Mouse (Mus musculus) embryonic facial prominence, embryonic 13.5 days (tissue): ENCODE results near the gene Zfp800. TPM values are rescaled to one million over a fixed set of nuclear protein-coding genes. Genes with fewer than 3 reads are reported as not detected.

Source experiments
- ATAC-seq: fragments of 200-750 bp; cut with Nextera tagmentation; 2 replicates; pipeline ENCODE4 v1.8.0; 2017; ENCODE audit warnings: low read depth; ENCODE audit not compliant: insufficient number of reproducible peaks, insufficient read depth, low FRiP score, low TSS enrichment
- H3K27ac ChIP-seq: fragments of 300-500 bp; sonication (generic); 2 replicates; pipeline ENCODE4 v1.5.1; 2015; ENCODE audit warnings: moderate library complexity, mild to moderate bottlenecking, inconsistent platforms
- H3K27me3 ChIP-seq: fragments of 300-500 bp; sonication (generic); 2 replicates; pipeline ENCODE4 v1.6.1; 2015; ENCODE audit warnings: mild to moderate bottlenecking, inconsistent platforms
- H3K36me3 ChIP-seq: fragments of 300-500 bp; sonication (generic); 2 replicates; pipeline ENCODE4 v1.6.1; 2015; ENCODE audit warnings: mild to moderate bottlenecking, inconsistent platforms
- H3K4me1 ChIP-seq: fragments of 300-500 bp; sonication (generic); 2 replicates; pipeline ENCODE4 v1.6.1; 2015; ENCODE audit warnings: inconsistent platforms
- H3K4me2 ChIP-seq: fragments of 300-500 bp; sonication (generic); 2 replicates; pipeline ENCODE4 v1.6.1; 2015; ENCODE audit warnings: moderate library complexity, mild to moderate bottlenecking, inconsistent platforms
- H3K4me3 ChIP-seq: fragments of 300-500 bp; sonication (generic); 2 replicates; pipeline ENCODE4 v1.5.1; 2015; ENCODE audit warnings: mild to moderate bottlenecking, inconsistent platforms
- H3K9ac ChIP-seq: fragments of 300-500 bp; sonication (generic); 2 replicates; pipeline ENCODE4 v1.6.1; 2015; ENCODE audit warnings: mild to moderate bottlenecking, inconsistent platforms
- H3K9me3 ChIP-seq: fragments of 300-500 bp; sonication (generic); 2 replicates; pipeline ENCODE4 v1.6.1; 2016; ENCODE audit warnings: inconsistent platforms
- WGBS: fragments of 180-500 bp; shearing (Covaris S2); methylation state at CpG from one replicate; pipeline ENCODE4 v1.1.7; 2015; ENCODE audit warnings: mixed read lengths; 5-methylcytosine and 5-hydroxymethylcytosine counted together
- polyA plus RNA-seq: library from polyadenylated mRNA; unstranded; fragments of >200 nt; fragmentation: Nextera tagmentation; extraction: Ambion mirVana; gene quantifications from 2 replicates; pipeline ENCODE4 v1.2.1, GENCODE M21; 2015

The Zfp800 gene
- polyA plus RNA-seq, 1 experiment from 2014 or later, result 20.4 TPM

DNA sequence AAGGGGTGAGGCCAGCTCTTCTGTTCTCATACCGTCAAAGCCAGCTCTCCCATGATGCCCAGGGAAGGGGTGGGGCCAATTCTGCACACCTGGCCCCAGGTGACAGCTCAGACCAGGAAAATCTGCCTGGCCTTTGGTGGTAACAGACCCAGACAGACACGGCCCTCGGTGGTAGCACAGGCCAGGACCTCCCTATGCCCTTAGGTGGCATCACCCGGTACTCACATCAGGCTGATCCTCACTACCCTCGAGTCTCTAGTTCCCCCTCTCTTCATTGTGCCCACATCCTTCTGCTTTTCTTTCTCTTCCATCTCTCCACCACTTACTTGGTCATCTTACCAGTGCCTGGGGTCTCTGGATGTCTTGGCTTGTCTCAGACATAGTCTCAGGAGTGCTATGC is 64.1 kb downstream of the Zfp800 start:
- no peak overlapping the region for H3K4me3 ChIP-seq
- H3K36me3 ChIP-seq, result no peaks in the 10 kb centered on the region

DNA sequence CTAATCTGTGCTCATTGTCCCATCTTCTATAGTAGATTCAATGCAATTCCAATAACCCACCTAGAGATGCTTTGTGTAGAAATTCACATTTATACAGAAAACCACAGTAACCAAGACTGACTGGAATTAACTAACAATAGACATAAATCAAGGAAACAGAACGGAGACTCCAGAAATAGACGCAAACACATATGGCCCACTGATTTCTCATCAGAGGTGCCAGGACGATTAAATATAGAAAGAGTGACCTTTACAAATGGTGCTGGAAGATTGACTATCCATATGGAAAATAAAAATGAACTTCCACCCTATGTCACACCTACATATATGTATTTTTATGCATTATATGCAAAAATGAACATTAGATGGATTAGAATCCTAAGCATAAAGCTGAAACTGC is 65.3 kb downstream of the Zfp800 start:
- Histone ChIP-seq H3K9ac (no peak overlapping the region), H3K27me3 (no peaks in the 10 kb centered on the region), H3K4me1 (no peaks in the 10 kb centered on the region), H3K4me2 (no peak overlapping the region), H3K4me3 (no peak overlapping the region), H3K27ac (no peak overlapping the region), H3K36me3 (no peaks in the 10 kb centered on the region), H3K9me3 (no peaks in the 10 kb centered on the region)
- no peak for ATAC-seq
- WGBS, result 92% methylated on average over 3 of the region's 3 CpGs

More for the DNA sequence above, 64.1 kb downstream of the Zfp800 start:
- no peaks in the 10 kb centered on the region for H3K27me3 ChIP-seq
- no peaks in the 10 kb centered on the region for H3K4me1 ChIP-seq
- no peak overlapping the region for H3K27ac ChIP-seq
- 73% methylated on average over 5 of the region's 5 CpGs for whole genome bisulfite sequencing
- no peak overlapping the region for H3K4me2 ChIP-seq
- H3K9ac ChIP-seq, result no peak overlapping the region
- no peaks in the 10 kb centered on the region for H3K9me3 ChIP-seq
- no peak for ATAC-seq

DNA sequence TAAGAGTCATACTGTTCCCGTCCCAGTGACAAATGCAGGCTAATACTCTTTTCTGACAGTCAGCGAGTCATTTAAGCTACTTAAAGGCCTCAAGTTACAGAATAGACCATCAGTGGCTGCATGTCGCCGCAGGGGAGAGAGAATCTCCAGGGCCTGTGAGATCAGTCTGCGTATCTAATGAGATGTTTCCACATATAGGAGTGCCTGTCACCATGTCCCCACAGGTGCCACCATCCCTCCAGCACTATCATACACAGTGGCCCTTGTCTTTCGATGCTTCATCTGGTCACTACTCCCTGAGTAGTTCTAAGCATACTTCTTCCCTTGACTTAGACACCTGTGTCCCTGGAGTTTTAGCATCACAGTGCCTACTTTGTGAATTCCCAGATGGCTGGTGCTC is 68.0 kb downstream of the Zfp800 start:
- Histone ChIP-seq H3K4me3 (no peak overlapping the region), H3K27ac (no peak overlapping the region), H3K27me3 (no peaks in the 10 kb centered on the region), H3K4me1 (no peaks in the 10 kb centered on the region), H3K9me3 (no peaks in the 10 kb centered on the region), H3K9ac (no peak overlapping the region), H3K4me2 (no peak overlapping the region), H3K36me3 (no peaks in the 10 kb centered on the region)
- WGBS, result 45% methylated on average over 6 of the region's 6 CpGs
- ATAC-seq, result no peak

DNA sequence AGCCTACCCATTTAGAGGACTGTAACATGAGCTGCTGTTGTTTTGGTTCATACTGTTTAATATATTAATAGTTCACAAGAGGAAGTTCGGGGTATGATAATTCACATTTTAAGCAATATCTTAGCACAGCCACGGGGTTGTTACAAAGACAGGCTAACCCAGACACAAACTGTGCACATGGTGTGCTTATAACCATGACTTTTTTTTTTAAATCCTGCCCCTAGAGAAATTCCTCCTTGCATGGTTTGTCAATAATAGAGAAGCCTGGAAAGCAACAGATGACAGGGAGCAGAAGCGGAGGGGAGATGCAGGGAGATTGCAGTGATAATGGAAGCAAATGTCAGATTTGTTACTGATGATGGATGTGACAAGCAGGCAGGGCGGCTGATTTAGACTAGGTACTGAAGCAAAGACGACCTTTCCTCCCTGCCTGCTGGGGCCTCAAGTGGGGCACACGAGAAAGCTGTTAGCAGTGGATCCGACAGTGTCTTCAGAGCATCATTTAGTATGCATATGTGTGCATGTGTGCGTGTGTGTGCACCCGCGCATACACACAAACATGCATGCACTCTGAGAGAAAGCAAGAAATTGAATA is 68.7 kb downstream of the Zfp800 start:
- no peak overlapping the region for H3K27ac ChIP-seq
- 55% methylated on average over 10 of the region's 10 CpGs for WGBS

DNA sequence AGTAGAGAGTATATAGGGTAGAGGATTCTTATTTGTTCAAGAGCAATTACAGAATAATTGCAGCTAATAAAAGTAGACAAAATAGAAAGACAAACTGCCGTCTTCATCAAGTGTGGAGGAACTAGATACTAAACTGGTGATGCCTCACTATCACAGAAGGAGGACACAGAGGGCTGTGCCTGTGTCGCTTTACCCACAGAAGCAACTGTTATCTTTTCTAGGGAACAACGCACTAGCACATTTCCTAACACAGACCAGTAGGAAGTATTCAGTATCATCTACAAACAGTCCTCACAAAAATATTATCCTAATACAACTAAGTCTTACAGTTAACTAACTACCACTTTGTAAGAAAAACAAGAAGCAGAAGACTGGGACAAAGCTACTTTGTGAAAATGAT is 71.1 kb downstream of the Zfp800 start:
- Histone ChIP-seq H3K9me3 (peaks cover 7% of the 10 kb centered on the region; the same call in 1 of the 2 replicates), H3K4me1 (no peaks in the 10 kb centered on the region), H3K27me3 (no peaks in the 10 kb centered on the region), H3K9ac (no peak overlapping the region), H3K36me3 (no peaks in the 10 kb centered on the region), H3K4me3 (no peak overlapping the region), H3K4me2 (no peak overlapping the region), H3K27ac (no peak overlapping the region)
- 94% methylated on average over 3 of the region's 3 CpGs for whole genome bisulfite sequencing
- no peak for ATAC-seq

More for the DNA sequence above, 68.7 kb downstream of the Zfp800 start:
- Histone ChIP-seq H3K4me1 (no peaks in the 10 kb centered on the region), H3K27me3 (no peaks in the 10 kb centered on the region), H3K36me3 (no peaks in the 10 kb centered on the region), H3K4me2 (no peak overlapping the region), H3K9ac (no peak overlapping the region), H3K4me3 (no peak overlapping the region), H3K9me3 (no peaks in the 10 kb centered on the region)
- no peak for ATAC-seq

DNA sequence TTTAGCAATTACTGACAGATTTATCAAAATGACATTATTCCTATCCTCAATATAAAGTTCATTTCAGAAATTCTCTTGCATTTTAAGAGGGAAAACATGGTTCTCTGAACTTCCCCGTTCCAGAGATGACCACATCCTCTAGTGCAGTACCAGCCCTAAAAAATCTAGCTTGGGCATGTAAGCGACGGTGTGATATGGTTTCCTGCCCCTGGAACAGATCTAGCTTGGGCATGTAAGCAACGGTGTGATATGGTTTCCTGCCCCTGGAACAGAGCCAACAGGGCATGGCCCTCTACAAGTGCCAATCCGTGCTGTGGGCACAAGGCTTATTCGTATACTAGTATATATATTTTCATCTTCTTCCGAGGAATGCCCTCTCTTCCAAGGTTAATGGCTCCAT is 75.4 kb downstream of the Zfp800 start:
- Histone ChIP-seq H3K4me2 (no peak overlapping the region), H3K36me3 (no peaks in the 10 kb centered on the region), H3K9me3 (peaks cover 7% of the 10 kb centered on the region; the same call in 1 of the 2 replicates), H3K4me3 (no peak overlapping the region), H3K27ac (no peak overlapping the region), H3K27me3 (no peaks in the 10 kb centered on the region), H3K4me1 (no peaks in the 10 kb centered on the region), H3K9ac (no peak overlapping the region)
- WGBS, result 89% methylated on average over 7 of the region's 7 CpGs
- ATAC-seq, result no peak

DNA sequence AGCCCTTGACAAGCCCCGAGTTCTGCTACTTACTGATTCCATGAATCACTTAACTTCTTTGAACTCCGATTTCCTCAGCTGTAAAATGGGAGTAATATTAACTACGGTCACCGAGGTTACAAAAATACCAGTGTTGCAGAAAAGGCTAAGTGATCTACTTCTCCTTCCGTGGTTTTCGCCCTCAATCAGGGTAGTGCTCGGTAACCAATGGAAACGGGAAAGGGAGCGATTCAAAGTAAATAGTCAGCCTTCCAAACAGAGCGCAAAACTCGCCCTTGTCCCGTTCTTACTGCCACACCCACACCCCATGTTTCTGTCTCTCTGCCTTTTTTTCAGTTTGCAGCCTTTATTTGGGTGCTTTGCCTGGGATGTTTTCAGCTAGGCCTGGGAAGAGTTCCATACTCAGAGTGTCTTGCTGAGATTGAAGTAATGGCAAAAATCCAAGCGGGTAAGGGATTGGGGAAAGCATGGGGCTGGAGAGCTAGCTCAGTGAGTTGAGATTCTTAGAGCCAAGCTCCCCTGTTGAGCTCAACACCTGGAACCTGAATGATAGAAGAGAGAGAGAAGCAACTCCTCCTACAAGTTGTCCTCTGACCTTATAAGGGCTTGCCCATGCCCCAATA is 78.0 kb downstream of the Zfp800 start:
- ATAC-seq, result no peak
- Histone ChIP-seq H3K4me2 (no peak overlapping the region), H3K9ac (no peak overlapping the region), H3K9me3 (peaks cover 7% of the 10 kb centered on the region; the same call in 1 of the 2 replicates), H3K4me3 (no peak overlapping the region), H3K4me1 (no peaks in the 10 kb centered on the region), H3K27ac (no peak overlapping the region), H3K27me3 (no peaks in the 10 kb centered on the region), H3K36me3 (no peaks in the 10 kb centered on the region)
- WGBS, result 82% methylated on average over 13 of the region's 13 CpGs

DNA sequence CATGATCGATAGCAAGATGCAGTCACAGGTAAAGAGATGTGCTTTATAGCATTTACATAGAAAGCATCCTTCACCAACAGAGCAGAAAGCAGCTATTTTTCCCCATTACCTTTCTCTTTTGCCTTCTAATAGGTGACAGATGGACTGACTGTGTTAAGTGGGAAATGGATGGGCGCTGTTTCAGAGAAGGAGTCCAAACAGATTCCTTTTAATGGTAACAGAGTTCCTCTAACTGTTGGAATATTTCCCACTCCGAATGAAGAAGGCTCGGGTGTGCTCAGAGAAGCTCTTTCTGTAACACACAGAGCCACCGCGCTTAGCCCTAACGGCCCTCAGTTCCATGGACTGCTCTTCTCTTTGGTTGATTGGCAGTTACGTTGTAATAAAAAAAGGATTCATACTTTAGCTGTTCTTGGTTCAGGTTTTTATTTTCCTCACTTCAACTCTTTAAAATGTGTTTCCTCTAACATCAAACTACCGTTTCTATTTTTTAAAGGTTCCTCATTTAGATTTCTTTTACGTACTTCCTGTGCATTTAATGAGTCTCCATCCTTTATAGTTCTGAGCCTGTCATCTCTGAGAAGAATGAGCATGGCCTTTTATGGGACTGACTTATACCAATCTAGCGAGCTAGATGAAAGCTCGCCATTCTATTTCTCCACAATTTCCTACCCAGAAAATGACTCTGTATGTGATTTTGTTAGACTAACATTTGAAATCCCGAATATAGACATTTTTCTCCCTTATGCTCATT is 78.8 kb downstream of the Zfp800 start:
- Histone ChIP-seq H3K4me3 (no peak overlapping the region), H3K27me3 (no peaks in the 10 kb centered on the region), H3K9ac (no peak overlapping the region), H3K9me3 (peaks cover 7% of the 10 kb centered on the region; the same call in 1 of the 2 replicates), H3K27ac (no peak overlapping the region), H3K36me3 (no peaks in the 10 kb centered on the region), H3K4me2 (no peak overlapping the region), H3K4me1 (no peaks in the 10 kb centered on the region)
- ATAC-seq, result no peak
- WGBS, result 81% methylated on average over 13 of the region's 13 CpGs

DNA sequence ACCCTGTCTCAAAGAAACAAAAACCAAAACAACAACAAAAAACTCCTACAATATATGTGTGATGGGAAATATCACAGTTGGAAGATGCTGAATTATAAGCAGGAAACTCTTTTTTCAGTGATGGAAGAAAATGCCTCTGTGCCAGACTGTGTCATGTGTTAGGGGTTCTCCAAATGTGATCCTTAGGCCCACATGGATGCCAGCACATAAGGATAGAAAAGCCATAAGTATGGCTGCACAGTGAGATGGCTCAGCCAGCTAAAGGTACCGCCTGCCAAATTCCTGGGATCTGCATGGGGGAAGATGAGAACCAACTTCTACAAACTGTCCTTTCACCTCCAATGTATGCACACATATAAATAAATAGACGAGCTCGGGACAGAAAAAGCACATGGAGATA is 82.6 kb downstream of the Zfp800 start:
- H3K9me3 ChIP-seq, result no peaks in the 10 kb centered on the region
- H3K27ac ChIP-seq, result no peak overlapping the region
- no peak overlapping the region for H3K9ac ChIP-seq
- no peaks in the 10 kb centered on the region for H3K4me1 ChIP-seq
- H3K36me3 ChIP-seq, result no peaks in the 10 kb centered on the region
- no peak overlapping the region for H3K4me3 ChIP-seq
- no peaks in the 10 kb centered on the region for H3K27me3 ChIP-seq
- 92% methylated on average over 3 of the region's 3 CpGs for WGBS
- ATAC-seq, result no peak
- no peak overlapping the region for H3K4me2 ChIP-seq

DNA sequence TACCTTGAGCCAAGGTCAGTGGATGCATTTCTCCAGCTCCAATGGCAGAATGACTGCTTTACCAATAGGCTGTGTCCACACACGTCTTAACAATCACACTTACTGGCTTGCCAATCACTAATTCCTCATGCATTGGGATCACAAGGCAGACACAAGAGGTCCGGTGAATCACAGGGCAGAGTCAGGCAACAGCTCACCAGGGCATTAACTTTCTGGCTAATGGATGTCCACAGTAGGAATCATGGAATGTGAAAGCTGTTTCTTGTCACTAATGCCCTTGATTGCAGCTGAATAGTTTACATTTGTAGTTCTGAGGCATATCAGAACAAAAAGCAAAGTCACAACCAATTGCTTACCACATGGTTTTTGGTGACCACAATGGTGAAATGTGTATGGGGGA is 85.7 kb downstream of the Zfp800 start:
- Histone ChIP-seq H3K27ac (no peak overlapping the region), H3K4me1 (no peaks in the 10 kb centered on the region), H3K4me3 (no peak overlapping the region), H3K9ac (no peak overlapping the region), H3K9me3 (no peaks in the 10 kb centered on the region), H3K36me3 (no peaks in the 10 kb centered on the region), H3K4me2 (no peak overlapping the region), H3K27me3 (no peaks in the 10 kb centered on the region)
- no peak for ATAC-seq
- WGBS, result 78% methylated on average over 2 of the region's 2 CpGs

DNA sequence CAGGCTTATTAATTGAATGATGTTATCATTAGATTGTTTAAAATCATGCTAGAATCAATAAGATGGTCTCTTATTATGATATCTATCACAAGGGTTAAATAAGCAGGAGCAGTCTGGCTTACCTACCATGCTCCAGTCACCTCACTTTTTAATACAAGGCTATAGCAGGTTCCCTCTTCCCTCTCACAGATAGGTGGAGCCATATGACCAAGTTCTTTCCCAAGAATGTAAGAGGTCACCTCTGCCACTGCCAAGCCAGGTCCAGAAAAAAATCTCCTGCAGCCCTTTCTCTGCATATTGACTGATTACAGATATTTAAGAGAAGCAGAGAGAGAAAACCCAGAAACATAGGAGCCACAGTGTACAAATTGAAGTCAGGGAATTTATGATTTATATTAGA is 88.1 kb downstream of the Zfp800 start:
- ATAC-seq, result no peak
- no peak overlapping the region for H3K9ac ChIP-seq
- no peak overlapping the region for H3K4me2 ChIP-seq
- no peaks in the 10 kb centered on the region for H3K36me3 ChIP-seq
- H3K4me3 ChIP-seq, result no peak overlapping the region
- H3K27ac ChIP-seq, result no peak overlapping the region
- H3K27me3 ChIP-seq, result no peaks in the 10 kb centered on the region
- H3K4me1 ChIP-seq, result no peaks in the 10 kb centered on the region
- H3K9me3 ChIP-seq, result no peaks in the 10 kb centered on the region

DNA sequence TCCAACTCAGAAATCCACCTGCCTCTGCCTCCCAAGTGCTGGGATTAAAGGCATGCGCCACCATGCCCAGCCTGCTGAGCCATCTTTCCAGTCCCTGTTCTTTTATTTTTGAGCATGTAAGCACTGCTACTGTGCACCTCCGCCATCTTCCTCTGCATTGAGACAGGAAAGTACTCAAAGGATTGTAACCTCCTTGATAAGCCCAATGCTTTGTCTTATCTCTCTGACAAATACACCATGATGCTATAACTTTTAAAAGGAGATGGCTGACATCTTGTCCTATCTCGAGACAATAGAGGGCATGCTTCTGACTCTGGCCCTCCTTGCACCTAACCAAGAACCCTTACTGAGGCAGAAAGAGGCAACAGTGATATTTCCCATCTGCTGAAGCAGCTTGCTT is 88.9 kb downstream of the Zfp800 start:
- Histone ChIP-seq H3K4me2 (no peak overlapping the region), H3K27ac (no peak overlapping the region), H3K4me3 (no peak overlapping the region), H3K27me3 (no peaks in the 10 kb centered on the region), H3K9ac (no peak overlapping the region), H3K4me1 (no peaks in the 10 kb centered on the region), H3K36me3 (no peaks in the 10 kb centered on the region), H3K9me3 (no peaks in the 10 kb centered on the region)
- no peak for ATAC-seq
- 86% methylated on average over 3 of the region's 3 CpGs for WGBS
